8 mouse cellular contexts compared by ENCODE assay signal in genomic region chr2:156065099-156066041, GRCm38 (mm10). TPM values are rescaled to one million over a fixed set of nuclear protein-coding genes. Genes with fewer than 3 reads are reported as not detected.
DNase-seq lines count a peak whose midpoint lies in the region; ATAC-seq and TF ChIP-seq lines count a peak whose summit lies in the region.

Spag4 (plus strand) TSS chr2:156065175.

- DNase-seq in ES-E14 (ENCODE audit: low read depth, low spot score), result peak; percentile 69
- DNase-seq in c-Kit-negative CD71-positive TER-119-positive erythroid progenitor cells, embryonic 14.5 days (ENCODE audit: low read depth, low spot score), result peak; percentile 56
- peak; percentile 85 for DNase-seq in kidney, postnatal 14 days
- DNase-seq in thymus, adult 2 months, result peak; percentile 77

- H3K4me3 ChIP-seq in ES-E14 (ENCODE audit: insufficient read depth in 1 of 2, low read depth in 1 of 2, low read length in 2 of 2, poor library complexity in 1 of 2, severe bottlenecking in 1 of 2), result peak within 1 kb of the TSS; percentile 83 to 100
- peak within 1 kb of the TSS; percentile 66 for H3K4me3 ChIP-seq in heart, embryonic 15.5 days
- peak within 1 kb of the TSS; percentile 68 for H3K4me3 ChIP-seq in lung, embryonic 15.5 days
- peak within 1 kb of the TSS; percentile 72 for H3K4me3 ChIP-seq in thymus, adult 2 months (ENCODE audit: control insufficient read depth, insufficient read depth, low read length)

- H3K9me3 ChIP-seq in ES-E14 (ENCODE audit: control insufficient read depth, insufficient read depth, low read depth, low read length), result no peaks in the 10 kb centered on the region
- H3K9me3 ChIP-seq in heart, embryonic 15.5 days (replicated peaks), result no peaks in the 10 kb centered on the region
- no peaks in the 10 kb centered on the region for H3K9me3 ChIP-seq in lung, embryonic 15.5 days

- TF ChIP-seq POLR2A in thymus, adult 2 months (IDR thresholded peaks at IDR 0.05; ENCODE audit: control insufficient read depth, extremely low read depth, insufficient read depth, low read length, poor library complexity), result no peak

- peak; percentile 63 for ATAC-seq in erythroid progenitor cell, adult 5-6 weeks (replicated peaks; ENCODE audit: low FRiP score, poor library complexity, severe bottlenecking)
- peak; percentile 83 for ATAC-seq in heart, embryonic 15.5 days (replicated peaks; ENCODE audit: insufficient number of reproducible peaks, insufficient read depth, low FRiP score, low read depth)
- peak; percentile 78 for ATAC-seq in lung, embryonic 15.5 days (ENCODE audit: borderline replicate concordance, extremely low read depth, low FRiP score, low TSS enrichment)
- peak; percentile 24; the same call in 1 of the 2 replicates for ATAC-seq in neutrophil, adult 5-6 weeks (ENCODE audit: extremely low read depth, insufficient number of reproducible peaks, low FRiP score, poor library complexity, severe bottlenecking)

- under 1% methylated on average over 81 of the region's 81 CpGs for WGBS in heart, embryonic 15.5 days
- under 1% methylated on average over 76 of the region's 81 CpGs for WGBS in lung, embryonic 15.5 days
- WGBS in thymus, adult 2 months, result under 1% methylated on average over 80 of the region's 81 CpGs

- H3K36me3 ChIP-seq in ES-E14 (ENCODE audit: control insufficient read depth, insufficient read depth, low read length, poor library complexity, severe bottlenecking), result 0 out of 2 replicates have a peak, but pooled peaks cover 4% of the 10 kb centered on the region
- peaks cover 11% of the 10 kb centered on the region; the same call in 1 of the 2 replicates for H3K36me3 ChIP-seq in heart, embryonic 15.5 days
- peaks cover 11% of the 10 kb centered on the region for H3K36me3 ChIP-seq in lung, embryonic 15.5 days
- no peaks in the 10 kb centered on the region for H3K36me3 ChIP-seq in thymus, adult 2 months (ENCODE audit: control insufficient read depth, insufficient read depth, low read length)

- in situ Hi-C loops in ES-E14 (cut with MboI; ENCODE audit: low sequenced_read_pairs in 2 of 2, unreplicated experiment in 2 of 2), result no loop called here

- H3K27me3 ChIP-seq in heart, embryonic 15.5 days, result no peaks in the 10 kb centered on the region
- H3K27me3 ChIP-seq in lung, embryonic 15.5 days, result no peaks in the 10 kb centered on the region
- no peaks in the 10 kb centered on the region for H3K27me3 ChIP-seq in thymus, adult 2 months (ENCODE audit: control insufficient read depth, insufficient read depth, low read length)

- H3K4me1 ChIP-seq in ES-E14 (ENCODE audit: control insufficient read depth in 2 of 2, insufficient read depth in 2 of 2, low read length in 2 of 2, poor library complexity in 1 of 2), result peaks cover 0 to 2% of the 10 kb centered on the region in 2 experiments; a peak in 1 of 4 replicates
- peaks cover 4% of the 10 kb centered on the region for H3K4me1 ChIP-seq in heart, embryonic 15.5 days (replicated peaks)
- peaks cover 6% of the 10 kb centered on the region for H3K4me1 ChIP-seq in lung, embryonic 15.5 days
- H3K4me1 ChIP-seq in thymus, adult 2 months (replicated peaks; ENCODE audit: control insufficient read depth, insufficient read depth, low read length), result peaks cover 5% of the 10 kb centered on the region

- TF ChIP-seq CTCF in thymus, adult 2 months (IDR thresholded peaks at IDR 0.05; ENCODE audit: borderline replicate concordance, control insufficient read depth, extremely low read depth, insufficient read depth, low read length, poor library complexity), result no peak

- H3K4me2 ChIP-seq in heart, embryonic 15.5 days, result peak within 1 kb of the TSS; percentile 94
- peak within 1 kb of the TSS; percentile 94 for H3K4me2 ChIP-seq in lung, embryonic 15.5 days

- H3K9ac ChIP-seq in ES-E14 (ENCODE audit: insufficient read depth, low read depth, low read length, poor library complexity, severe bottlenecking), result peak within 1 kb of the TSS; percentile 76
- H3K9ac ChIP-seq in heart, embryonic 15.5 days, result peak within 1 kb of the TSS; percentile 74
- H3K9ac ChIP-seq in lung, embryonic 15.5 days, result peak within 1 kb of the TSS; percentile 80

- 0 out of 2 replicates have a peak within 1 kb of the TSS, but pooled peaks have one; percentile 29 for H3K27ac ChIP-seq in ES-E14 (ENCODE audit: insufficient read depth, low read depth, low read length, poor library complexity, severe bottlenecking)
- H3K27ac ChIP-seq in heart, embryonic 15.5 days, result peak within 1 kb of the TSS; percentile 74
- peak within 1 kb of the TSS; percentile 84 for H3K27ac ChIP-seq in lung, embryonic 15.5 days
- no peak within 1 kb of the TSS for H3K27ac ChIP-seq in thymus, adult 2 months (ENCODE audit: control insufficient read depth, insufficient read depth, low read length)

TF ChIP-seq in ES-E14, 5 proteins besides CTCF, POLR2A, EP300 and RAD21:
- TF ChIP-seq CHD2 (IDR thresholded peaks at IDR 0.05; ENCODE audit: low read depth, low read length), result no peak
- no peak for TF ChIP-seq MAFK (IDR thresholded peaks at IDR 0.05; ENCODE audit: insufficient read depth, low read depth, low read length)
- no peak for TF ChIP-seq ZC3H11A (IDR thresholded peaks at IDR 0.05; ENCODE audit: borderline replicate concordance, low read depth, low read length)
- no peak for TF ChIP-seq HCFC1 (IDR thresholded peaks at IDR 0.05; ENCODE audit: borderline replicate concordance, insufficient read depth, low read length)
- no peak for TF ChIP-seq ZNF384 (IDR thresholded peaks at IDR 0.05; ENCODE audit: low read depth, low read length)

RNA-seq across cellular contexts. Expression of gene Spag4, which starts in this region (rescaled TPM):
- 1.9 and 2.6 TPM in 2 replicates for total RNA-seq in ES-E14 (2012; rRNA removed)
- not detected in 2 replicates for total RNA-seq in erythroid progenitor cell, adult 5-6 weeks (2015; ENCODE audit: low replicate concordance)
- not detected in 2 replicates for total RNA-seq in erythroid progenitor cell, adult 5-6 weeks (2017; ENCODE audit: low replicate concordance)
- 1.9 TPM in 2 replicates for polyA plus RNA-seq in heart, embryonic 15.5 days (2015; fragmentation: Nextera tagmentation; extraction: Ambion mirVana)
- polyA plus RNA-seq in lung, embryonic 15.5 days (2015; fragmentation: Nextera tagmentation; extraction: Ambion mirVana), result 3.6 and 3.7 TPM in 2 replicates
- total RNA-seq in neutrophil, adult 5-6 weeks (2017), result 0.37 and 1.4 TPM in 2 replicates
- 2.8 and 3.8 TPM in 2 replicates for polyA plus RNA-seq in thymus, adult 2 months (2012; rRNA removed)

Comparison
In these comparisons a context has a peak if more than half of its experiments do, and no peak if none do; other contexts are left out.
1. Peak in ATAC-seq in erythroid progenitor cell, adult 5-6 weeks; RNA of the gene not detected or under 1 TPM.
2. ATAC-seq: peak in every context shown above with its lines; median percentile 83 in heart, embryonic 15.5 days; 78 in lung, embryonic 15.5 days; 63 in erythroid progenitor cell, adult 5-6 weeks; 24 in neutrophil, adult 5-6 weeks.